Mouse (Mus musculus): Measurements from ENCODE around the gene Golph3. TPM values are rescaled to one million over a fixed set of nuclear protein-coding genes. Genes with fewer than 3 reads are reported as not detected.

The Golph3 gene
- total RNA-seq (2021), result 10 to 100 TPM; 66.2 to 78.0 TPM
- long read RNA-seq, experiment 1, transcript Golph3-201 (4 exons, 2,652 nt), result major isoform, 56 of 69 reads
- long read RNA-seq, experiment 1, partial matches to known transcripts, result 0 of 69 reads
- long read RNA-seq, experiment 1, other reads (novel, unspliced or antisense), result 8 of 69 reads
- long read RNA-seq, experiment 2, transcript Golph3-201 (4 exons, 2,652 nt), result major isoform, 61 of 75 reads
- long read RNA-seq, experiment 2, transcript Golph3-202 (2 exons, 2,359 nt), result minor isoform, 6 of 75 reads
- long read RNA-seq, experiment 2, partial matches to known transcripts, result 3 of 75 reads
- long read RNA-seq, experiment 2, other reads (novel, unspliced or antisense), result 1 of 75 reads

DNA sequence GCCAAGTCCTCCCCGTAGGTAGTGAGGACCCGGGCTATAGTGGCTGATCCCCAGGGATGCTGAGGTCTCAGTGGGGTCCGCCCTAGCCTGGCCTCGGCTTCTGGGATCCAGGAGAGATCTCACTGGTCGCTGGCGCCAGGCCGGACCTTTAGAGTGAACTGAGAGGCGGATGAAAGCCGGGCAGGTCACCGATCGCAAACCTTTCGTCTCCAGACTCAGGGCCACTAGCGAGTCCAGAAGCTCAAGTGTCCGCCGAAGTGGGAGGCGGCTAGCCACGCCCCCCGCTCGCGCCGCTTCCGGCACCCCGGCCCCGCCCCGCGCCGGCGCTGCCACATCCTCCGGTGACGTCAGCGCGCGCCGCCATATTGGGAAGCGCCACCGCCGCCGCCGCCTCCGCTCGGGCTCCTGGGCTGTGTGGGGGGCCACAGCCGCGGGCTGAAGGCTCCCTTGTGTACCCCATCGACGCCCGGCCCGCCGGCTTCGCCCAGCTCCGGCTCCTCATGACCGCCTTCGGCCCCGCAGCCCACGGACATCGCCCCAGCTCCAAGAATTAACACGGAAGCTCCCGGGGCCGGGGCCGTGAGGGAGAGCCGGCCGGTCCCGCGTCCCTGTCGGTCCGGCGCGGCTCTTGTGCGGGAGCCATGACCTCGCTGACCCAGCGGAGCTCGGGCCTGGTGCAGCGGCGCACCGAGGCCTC is at the start of gene Golph3:
TSS of gene Golph3 (plus strand) at position 360 of the 697 bp plus-strand sequence.
- peak; percentile 97 for DNase-seq (ENCODE audit: low spot score in 2 of 2)

DNA sequence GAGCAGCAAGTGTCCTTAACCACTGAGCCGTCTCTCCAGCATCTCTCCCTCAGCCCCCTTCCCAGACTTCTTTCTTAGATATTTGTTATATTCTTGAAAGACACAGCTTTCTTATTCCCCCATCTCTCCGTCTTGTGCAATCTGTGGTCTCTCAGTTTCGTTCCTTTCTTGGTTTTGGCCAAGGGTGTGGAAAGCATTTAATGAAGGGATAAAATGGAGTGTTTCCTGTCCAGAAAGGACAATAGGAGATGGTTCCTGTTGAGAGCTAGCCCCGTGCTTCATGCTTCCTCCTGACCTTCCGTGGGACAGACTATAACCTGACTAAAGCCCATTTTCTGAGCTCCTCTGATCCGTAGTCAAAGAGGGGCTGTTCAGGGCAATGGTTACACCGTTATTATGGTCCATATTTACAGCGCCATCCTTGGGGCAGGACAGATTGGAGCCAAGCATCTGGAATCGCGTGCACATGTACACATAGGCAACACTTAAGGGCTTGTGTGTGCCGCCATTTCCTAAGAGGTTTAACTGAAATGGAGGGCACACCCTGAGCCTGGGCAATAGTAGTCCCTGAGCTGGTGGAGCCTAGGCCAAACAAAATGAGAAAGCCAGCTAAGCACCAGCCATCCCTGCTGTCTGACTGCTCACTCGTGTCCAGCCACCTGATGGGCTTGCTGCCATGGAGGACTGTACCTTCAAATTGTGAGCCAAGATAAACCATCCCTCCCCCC is 47.8 kb upstream of the Golph3 start:
- DNase-seq (ENCODE audit: low spot score in 2 of 2), result no peak

DNA sequence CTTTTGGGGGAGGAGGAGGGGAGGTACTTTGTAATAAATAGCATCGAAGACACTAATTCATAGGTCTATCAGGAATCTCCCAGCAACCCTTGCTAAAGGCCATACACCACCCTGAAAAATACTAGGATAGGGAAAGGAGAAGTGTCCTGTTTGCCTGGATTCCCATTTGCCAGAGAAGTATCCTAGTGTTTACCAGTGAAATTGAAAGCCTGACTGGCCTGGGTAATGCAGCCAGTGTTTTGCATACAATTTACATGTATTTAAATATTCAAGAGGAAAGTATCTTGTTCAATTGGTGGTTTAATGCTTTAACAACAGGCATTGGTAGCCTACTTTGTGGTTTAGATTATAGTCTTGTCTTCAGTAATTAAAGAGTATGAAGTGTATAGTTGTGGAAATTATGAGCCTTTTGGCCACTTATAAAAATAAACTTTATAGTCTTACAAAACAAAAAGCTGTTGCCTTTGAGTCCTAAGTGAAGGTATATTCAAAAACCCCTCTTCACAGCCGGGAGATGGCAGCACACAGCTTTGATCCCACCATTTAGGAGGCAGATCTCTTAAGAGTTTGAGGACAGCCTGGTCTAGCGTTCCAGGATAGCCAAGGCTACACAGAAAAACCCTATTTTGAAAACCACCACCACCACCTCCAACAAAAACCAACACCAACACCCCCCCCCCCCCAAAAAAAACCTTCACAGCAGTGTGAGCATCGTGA is 47.0 kb upstream of the Golph3 start:
- DNase-seq (ENCODE audit: low spot score in 2 of 2), result no peak

DNA sequence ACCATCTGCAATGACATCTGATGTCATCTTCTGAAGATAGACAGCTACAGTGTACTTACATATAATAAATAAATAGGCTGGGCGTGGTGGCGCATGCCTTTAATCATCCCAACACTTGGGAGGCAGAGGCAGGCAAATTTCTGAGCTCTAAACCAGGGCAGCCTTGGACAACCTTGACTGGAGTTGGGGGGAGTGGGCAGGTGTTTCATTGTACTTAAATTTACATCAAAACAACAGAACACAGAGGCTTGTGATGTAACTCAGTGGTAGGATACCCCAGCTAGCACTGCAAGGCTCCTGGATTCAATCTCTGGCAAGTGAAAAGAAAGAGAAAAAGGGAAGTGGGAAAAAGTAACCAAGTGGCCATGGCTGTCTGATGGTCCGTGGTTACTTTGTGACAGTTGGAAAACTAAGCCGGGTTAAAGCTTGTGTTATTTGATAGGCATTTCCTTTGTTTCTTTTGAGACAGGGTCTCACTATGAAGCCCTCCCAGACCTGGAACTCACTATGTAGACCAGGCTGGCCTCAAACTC is 46.1 kb upstream of the Golph3 start:
- no peak for DNase-seq (ENCODE audit: low spot score in 2 of 2)

DNA sequence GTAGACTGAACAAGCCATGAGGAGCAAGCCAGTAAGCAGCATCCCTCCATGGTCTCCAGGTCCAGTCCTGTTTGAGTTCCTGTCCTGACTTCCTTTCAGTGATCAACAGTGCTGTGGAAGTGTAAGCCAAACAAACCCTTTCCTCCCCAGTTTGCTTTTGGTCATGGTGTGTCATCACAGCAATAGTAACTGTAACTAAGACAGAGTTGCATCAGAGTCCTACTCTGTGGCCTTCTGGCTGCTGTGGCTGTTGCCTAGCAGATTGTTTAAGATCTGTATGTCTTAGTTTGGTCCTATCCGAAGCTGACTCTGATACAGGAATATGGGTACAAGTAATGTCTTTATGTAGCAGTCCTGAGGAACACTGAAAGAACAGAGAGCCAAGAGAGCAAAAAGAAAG is 41.4 kb upstream of the Golph3 start:
- no peak for DNase-seq (ENCODE audit: low spot score in 2 of 2)

DNA sequence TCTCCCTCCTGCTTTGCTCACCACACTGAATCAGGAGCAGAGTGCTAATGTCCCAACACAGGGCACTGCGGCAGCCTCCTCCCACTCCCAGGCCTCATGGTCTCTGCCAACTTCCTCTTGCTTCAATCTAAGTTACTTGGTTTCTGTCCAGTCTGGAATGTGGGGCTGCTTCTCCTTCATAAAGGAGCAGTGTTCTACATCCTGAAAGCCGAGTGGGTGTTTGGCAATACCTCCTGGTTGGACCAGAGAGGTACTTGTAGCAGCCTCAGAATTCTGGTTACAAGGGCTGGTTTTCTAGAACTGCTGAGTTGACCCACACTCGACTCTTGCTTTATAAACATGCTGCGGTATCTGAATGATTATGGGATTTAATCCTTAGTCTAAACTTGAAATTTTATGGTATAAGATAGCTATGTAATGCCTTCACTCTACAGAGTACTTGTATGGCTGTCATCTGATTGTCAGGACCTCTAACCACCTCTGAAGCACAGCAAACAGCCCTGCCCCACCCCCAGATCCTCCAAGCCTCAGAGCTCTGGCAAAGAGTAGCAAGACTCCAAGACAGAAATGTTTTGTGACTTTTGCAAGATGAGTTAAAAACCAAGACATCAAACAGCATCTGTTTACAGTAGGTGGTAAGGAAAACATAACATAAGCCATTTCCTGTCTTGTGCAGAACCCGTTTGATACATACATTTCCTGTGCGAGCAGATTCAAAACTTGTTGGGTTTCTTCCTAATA is 36.3 kb upstream of the Golph3 start:
- no peak for DNase-seq (ENCODE audit: low spot score in 2 of 2)

DNA sequence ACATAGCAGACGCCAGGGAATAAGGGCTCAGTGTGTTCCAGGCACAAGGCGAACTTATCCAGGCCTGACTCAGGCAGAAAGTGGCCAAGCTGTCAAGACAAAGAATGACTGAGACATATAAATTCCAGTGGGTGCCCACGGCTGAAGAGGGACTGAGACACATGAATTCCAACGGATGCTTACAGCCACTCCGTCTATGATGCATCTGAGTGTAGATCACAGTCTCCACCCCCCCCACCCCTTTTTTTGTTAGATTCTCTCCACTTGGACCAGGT is 35.8 kb upstream of the Golph3 start:
- DNase-seq (ENCODE audit: low spot score in 2 of 2), result no peak

DNA sequence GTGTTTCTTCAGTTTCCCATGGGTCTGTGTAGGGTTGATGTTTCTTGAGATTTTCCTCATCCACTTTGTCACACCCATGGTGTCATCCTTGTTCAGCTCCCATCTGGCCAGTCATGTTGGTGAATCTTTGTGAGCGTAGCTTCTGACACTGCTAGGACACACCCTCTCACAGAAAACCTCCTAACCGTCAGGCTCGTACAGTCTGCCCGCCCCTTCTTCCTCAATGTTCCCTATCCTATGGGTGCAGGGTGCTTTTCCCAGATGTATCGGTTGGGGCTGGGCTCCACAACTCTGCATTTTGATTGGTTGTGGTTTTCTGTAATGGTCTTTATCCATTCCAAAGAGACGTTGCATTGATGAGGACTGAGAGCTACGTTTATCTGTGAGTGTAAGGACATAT is 30.9 kb upstream of the Golph3 start:
- no peak for DNase-seq (ENCODE audit: low spot score in 2 of 2)

DNA sequence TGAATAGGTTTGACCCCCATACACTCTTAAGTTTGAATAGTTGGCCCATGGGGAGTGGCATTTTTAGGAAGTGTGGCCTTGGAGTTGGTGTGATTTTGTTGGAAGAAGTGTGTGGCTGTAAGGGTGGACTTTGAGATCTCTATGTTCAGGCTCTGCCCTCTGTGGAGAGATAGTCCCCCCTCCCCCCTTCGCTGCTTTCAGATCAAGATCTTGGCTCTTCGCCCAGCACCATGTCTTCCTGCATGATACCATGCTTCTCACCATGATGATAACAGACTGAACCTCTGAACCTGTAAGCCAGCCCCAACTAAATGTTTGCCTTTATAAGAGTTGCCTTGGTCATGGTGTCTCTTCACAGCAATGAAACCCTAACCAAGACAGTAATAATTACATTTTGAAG is 29.5 kb upstream of the Golph3 start:
- no peak for DNase-seq (ENCODE audit: low spot score in 2 of 2)

DNA sequence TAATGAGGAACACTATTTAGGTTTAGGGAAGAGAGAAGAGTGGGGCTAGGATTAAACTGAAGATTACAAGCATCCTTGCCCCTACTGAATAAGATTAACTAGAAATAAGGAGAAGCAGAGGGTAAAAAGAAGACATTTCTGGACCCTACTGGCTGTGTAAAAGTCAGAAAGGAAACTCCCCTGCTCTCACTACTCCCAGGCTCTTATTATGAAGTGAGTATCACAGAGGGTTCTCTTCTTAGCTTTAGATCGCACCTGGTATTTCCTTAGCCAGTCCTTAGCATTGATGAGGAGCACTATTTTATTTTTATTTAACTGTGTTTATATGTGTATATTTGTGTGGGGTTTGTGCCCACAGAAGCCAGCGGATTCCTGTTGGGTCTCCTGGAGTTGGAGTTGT is 25.0 kb upstream of the Golph3 start:
- no peak for DNase-seq (ENCODE audit: low spot score in 2 of 2)

DNA sequence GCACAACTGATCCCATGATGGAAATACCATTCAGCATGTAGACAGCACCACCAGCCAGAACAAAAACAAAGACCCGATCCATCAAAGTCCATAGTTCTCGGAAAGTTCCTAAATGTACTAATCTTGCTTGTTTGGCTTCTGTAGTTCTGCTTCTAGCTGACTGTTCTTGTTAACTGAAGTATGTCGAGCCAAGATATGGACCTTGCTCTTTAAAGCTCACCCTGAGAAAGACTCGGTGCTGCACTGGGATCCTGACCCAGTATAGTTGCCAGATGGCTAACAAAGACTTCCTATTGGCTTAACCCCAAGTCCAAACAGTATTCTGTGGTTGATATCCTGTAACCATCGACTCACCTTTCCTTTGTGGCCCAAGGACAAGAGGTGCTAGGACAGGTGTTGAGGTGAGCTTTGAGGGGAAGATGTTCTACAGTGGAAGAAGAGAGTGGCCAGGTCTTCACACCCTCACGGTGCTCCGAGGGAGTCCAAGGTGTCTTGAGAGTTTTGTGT is 23.0 kb upstream of the Golph3 start:
- no peak for DNase-seq (ENCODE audit: low spot score in 2 of 2)

DNA sequence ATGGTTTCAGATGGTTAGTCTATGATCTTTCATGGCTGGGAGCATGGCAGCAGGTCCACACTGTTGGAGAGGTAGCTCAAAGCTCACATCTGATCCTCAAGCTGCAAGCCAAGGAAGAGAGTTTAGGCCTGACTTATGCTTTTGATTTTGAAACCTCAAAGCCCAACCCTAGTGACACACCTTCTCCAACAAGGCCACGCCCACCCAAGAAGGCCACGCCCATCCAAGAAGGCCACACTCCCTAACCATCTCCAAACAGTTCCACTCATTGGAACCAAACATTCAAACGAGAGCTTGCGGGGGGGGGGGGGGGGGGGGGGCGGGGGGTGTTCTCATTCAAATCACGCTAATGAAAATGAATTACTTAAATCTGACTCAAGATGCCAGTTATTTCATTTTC is 19.5 kb upstream of the Golph3 start:
- no peak for DNase-seq (ENCODE audit: low spot score in 2 of 2)

DNA sequence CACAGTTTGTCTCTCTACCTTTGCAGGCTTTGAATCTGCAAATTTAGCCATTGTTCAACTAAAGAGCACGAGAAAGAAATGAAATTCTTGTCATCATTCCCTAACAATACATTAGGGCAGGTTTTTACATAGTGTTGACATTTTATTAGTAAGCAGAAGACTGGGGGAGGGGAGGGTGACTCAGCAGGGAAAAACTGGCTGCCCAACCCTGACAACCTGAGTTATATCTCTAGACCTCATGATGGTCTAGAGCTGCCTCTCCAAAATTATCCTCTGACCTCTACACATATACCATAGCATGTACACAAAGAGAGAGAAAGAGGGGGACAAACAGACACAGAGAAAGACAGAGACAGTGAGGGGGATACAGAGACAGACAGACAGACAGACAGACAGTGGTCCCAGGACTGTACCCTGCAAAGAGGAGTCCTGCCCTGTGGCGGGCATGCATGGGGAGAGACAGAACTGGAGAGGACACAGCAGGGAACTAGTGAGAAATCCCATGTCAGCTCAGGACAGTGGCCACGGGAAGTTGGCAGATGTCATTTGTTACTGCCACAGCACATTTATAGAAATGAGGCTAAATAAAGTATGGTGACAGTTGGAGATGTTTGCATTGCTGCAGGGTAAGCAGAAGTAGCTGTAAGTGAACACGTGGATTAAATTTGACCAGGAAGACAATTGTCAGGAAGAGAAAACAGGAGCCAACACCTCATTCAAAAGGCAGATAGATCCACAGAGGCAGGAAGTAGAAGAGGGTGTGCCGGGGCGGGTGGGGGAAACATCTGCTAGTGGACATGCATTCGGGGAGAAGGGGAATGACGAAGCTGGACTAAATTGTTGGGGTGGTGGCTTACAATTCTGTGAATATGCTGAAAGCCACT is 14.8 kb upstream of the Golph3 start:
- DNase-seq (ENCODE audit: low spot score in 2 of 2), result peak in 1 of 2 experiments; percentile 19

DNA sequence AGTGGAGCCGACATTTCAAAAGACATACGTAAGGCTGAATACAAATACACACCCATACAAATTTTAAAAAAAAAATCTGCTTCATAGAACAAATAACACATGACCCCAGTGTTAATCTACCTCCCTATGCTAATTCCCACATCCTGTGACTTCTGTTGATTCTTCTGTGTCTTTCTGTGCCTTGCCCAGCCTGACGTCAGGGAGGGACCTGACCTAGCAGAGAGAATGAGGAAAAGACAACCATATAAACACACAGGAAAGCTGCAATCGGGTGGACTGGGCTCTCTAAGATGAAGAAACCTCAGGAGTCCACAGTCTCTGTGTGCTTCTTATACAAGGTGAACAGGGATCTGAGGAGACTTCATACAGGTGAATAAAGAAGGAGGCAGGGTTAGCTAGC is 14.1 kb upstream of the Golph3 start:
- no peak for DNase-seq (ENCODE audit: low spot score in 2 of 2)

DNA sequence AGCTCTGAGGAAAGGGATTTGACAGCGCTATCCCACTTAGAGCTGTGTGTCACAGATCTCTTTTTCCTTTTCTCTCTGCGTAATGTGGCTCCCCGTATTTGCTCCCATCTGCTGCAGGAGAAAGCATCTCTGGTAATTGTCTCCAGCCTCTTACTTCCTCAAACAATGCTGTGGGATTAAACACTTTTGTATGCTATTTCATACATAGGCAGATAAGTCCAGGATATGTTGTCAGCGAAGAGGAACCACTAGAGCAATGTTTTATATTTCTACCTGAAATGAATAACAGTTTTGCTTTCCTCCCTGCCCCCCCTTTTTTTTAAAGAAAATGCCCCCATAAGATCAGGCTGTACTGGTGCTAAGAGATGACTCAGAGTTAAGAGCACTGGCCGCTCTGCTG is 12.7 kb upstream of the Golph3 start:
- DNase-seq (ENCODE audit: low spot score in 2 of 2), result no peak

DNA sequence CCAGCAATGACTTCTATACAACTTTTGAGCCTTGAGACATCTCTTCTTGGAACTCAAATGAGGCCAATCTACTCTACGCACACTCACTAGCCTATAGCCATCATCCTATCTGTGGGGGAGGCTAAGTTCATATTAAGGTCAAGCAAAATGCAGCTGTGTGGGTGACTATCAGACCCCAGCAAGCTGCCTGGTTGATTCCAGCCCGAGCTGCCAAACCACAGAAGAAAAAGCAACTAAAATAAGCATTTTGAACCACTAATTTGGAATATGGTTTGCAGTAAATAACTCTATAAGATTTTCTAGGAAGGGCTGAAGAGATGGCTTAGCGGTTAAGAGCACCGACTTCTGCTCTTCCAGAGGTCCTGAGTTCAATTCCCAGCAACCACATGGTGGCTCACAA is 10.6 kb upstream of the Golph3 start:
- no peak for DNase-seq (ENCODE audit: low spot score in 2 of 2)

DNA sequence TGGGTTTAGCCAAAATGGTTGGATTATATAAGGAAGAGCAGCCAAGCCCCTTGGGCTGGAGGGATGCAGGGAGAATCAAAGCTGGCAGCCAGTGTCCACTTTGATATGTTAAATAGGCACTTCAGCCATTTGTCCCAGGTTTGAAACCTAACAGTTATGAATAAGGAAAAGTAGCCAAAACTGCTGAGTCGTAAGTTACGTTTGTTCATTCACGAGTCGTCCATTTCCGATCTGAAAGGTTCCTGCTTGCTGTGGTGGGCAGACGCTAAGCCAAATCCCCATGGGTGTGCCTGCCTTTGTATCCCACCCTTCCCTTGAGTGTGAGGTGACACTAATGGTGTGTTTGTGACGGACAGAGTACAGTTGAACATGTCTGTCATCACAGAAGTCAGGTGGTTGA is 9.8 kb upstream of the Golph3 start:
- no peak for DNase-seq (ENCODE audit: low spot score in 2 of 2)

DNA sequence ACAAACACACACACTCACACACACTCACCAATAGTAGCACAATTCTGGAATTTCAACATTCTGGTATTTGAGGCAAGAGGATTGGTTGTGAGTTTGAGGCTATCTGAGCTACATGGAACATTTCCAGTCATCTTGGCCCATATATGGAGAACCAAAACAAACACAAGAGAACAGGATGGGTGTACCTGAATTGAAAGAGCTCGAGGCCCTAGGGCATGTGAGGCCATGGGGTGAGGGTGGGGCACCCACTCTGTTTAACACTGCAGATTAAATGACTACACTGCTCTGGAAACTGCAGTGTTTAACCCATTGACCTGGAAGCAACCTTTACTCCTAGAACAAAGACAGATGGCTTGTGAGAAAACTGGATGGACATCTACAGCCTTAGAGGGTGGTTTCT is 8.0 kb upstream of the Golph3 start:
- no peak for DNase-seq (ENCODE audit: low spot score in 2 of 2)

DNA sequence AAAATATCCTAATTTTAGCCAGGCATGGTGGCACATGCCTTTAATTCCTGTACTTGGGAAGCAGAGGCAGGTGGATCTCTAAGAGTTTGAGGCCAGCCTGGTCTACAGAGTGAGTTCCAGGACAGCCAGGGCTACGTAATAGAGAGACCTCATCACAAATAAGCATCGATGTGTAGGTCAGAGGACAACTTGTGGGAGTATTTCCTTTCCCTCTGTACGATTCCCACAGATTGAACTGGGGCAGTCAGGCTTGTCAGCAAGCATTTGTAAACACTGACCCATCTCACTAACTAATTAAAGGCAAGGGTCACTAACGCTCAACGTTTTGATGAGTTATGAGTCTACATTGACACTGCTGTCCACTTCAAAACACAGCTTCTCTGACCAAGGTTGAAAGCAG is 6.7 kb upstream of the Golph3 start:
- no peak for DNase-seq (ENCODE audit: low spot score in 2 of 2)

DNA sequence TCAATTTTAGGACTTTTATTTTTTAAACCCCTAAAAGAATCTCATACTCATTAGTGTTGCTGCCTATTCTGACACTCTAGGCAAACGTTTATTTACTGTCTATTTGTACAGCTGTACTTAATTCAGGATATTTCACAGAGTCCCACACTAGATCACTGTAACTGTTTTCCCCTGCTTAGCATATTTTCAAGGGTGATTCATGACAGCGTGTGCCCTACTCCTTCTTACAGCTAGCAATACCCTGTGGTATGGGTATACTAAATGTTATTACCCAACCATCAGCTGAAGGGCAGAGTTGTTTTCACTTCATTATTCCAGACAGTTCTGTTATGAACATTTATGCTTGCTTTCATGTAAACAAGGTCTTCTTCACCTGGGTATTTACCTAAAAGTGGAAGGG is 5.3 kb upstream of the Golph3 start:
- DNase-seq (ENCODE audit: low spot score in 2 of 2), result no peak
